Mouse (Mus musculus) limb, embryonic 14.5 days (tissue): ENCODE data around the gene Pgpep1. TPM values are rescaled to one million over a fixed set of nuclear protein-coding genes. Genes with fewer than 3 reads are reported as not detected.

Experiments
- ATAC-seq: fragments of 200-750 bp; cut with Nextera tagmentation; 2 replicates; pipeline ENCODE4 v1.8.0; 2017; ENCODE audit warnings: low read depth, moderate number of reproducible peaks, moderate TSS enrichment; ENCODE audit not compliant: low FRiP score
- DNase-seq: peaks from one replicate; pipeline ENCODE4 v3.0.0-alpha.2; 2015; ENCODE audit warnings: low spot score
- H3K27ac ChIP-seq: fragments of 300-500 bp; sonication (generic); replicated peaks from 2 replicates; pipeline ENCODE4 v1.5.1; 2014; ENCODE audit warnings: low read depth, mild to moderate bottlenecking, low read length, moderate library complexity, mixed read lengths
- H3K27me3 ChIP-seq: fragments of 300-500 bp; sonication (generic); 2 replicates; pipeline ENCODE4 v1.6.1; 2014; ENCODE audit warnings: low read length, mixed read lengths; ENCODE audit not compliant: control insufficient read depth, insufficient read depth
- H3K36me3 ChIP-seq: fragments of 300-500 bp; sonication (generic); 2 replicates; pipeline ENCODE4 v1.6.1; 2014; ENCODE audit warnings: mild to moderate bottlenecking, low read length, moderate library complexity, mixed read lengths; ENCODE audit not compliant: control insufficient read depth, insufficient read depth
- H3K4me1 ChIP-seq: fragments of 300-500 bp; sonication (generic); 2 replicates; pipeline ENCODE4 v1.6.1; 2014; ENCODE audit warnings: antibody characterized with exemption, low read length, mixed read lengths; ENCODE audit not compliant: control insufficient read depth, insufficient read depth
- H3K4me2 ChIP-seq: fragments of 300-500 bp; sonication (generic); replicated peaks from 2 replicates; pipeline ENCODE4 v1.6.1; 2014; ENCODE audit warnings: low read depth, mild to moderate bottlenecking, low read length, moderate library complexity; ENCODE audit not compliant: severe bottlenecking
- H3K4me3 ChIP-seq: fragments of 300-500 bp; sonication (generic); replicated peaks from 2 replicates; pipeline ENCODE4 v1.5.1; 2014; ENCODE audit warnings: low read length
- H3K9ac ChIP-seq: fragments of 300-500 bp; sonication (generic); 2 replicates; pipeline ENCODE4 v1.6.1; 2014; ENCODE audit warnings: mild to moderate bottlenecking, low read depth, low read length, moderate library complexity; ENCODE audit not compliant: severe bottlenecking
- H3K9me3 ChIP-seq: fragments of 300-500 bp; sonication (generic); 2 replicates; pipeline ENCODE4 v1.6.1; 2016; ENCODE audit warnings: low read length; ENCODE audit not compliant: control insufficient read depth
- POLR2A ChIP-seq: fragments of 200-500 bp; IDR thresholded peaks from 2 replicates; pipeline ENCODE4 v1.8.0; 2012; ENCODE audit warnings: inconsistent platforms, mild to moderate bottlenecking, moderate library complexity, borderline replicate concordance; ENCODE audit not compliant: insufficient read depth, insufficient read length; ENCODE audit errors: extremely low read depth
- WGBS: fragments of 180-500 bp; shearing (Covaris S2); extraction: QIAGEN DNeasy Blood & Tissue Kit; methylation state at CpG from one replicate; pipeline ENCODE4 v1.1.7; 2014; 5-methylcytosine and 5-hydroxymethylcytosine counted together
- polyA plus RNA-seq, 2 experiments: library from polyadenylated mRNA; depleted of rRNA in 1 of 2; stranded (reverse) in 1 of 2; unstranded in 1 of 2; fragments of >200 nt; fragmentation: Nextera tagmentation in 1 of 2; extraction: Ambion mirVana in 1 of 2; gene quantifications; 2 replicates each; pipeline versions ENCODE4 v1.2.1 to v1.2.3; 2012 to 2014

Gene Pgpep1
- polyA plus RNA-seq, 2 experiments = 47.6 to 64.1 TPM

GRCm38 (mm10) chr8:70627041-70627440 lies 33.1 kb downstream of the Pgpep1 start:
- WGBS = 84% methylated on average over 5 of the region's 5 CpGs
- Histone ChIP-seq H3K27me3 (peaks cover 6% of the 10 kb centered on the region; the same call in 1 of the 2 replicates), H3K4me2 (no peak overlapping the region), H3K4me1 (peaks cover 15% of the 10 kb centered on the region), H3K4me3 (no peak overlapping the region), H3K9me3 (no peaks in the 10 kb centered on the region), H3K36me3 (no peaks in the 10 kb centered on the region), H3K27ac (no peak overlapping the region), H3K9ac (no peak overlapping the region)
- TF ChIP-seq POLR2A = no peak
- DNase-seq (no peak), ATAC-seq (no peak)

DNA sequence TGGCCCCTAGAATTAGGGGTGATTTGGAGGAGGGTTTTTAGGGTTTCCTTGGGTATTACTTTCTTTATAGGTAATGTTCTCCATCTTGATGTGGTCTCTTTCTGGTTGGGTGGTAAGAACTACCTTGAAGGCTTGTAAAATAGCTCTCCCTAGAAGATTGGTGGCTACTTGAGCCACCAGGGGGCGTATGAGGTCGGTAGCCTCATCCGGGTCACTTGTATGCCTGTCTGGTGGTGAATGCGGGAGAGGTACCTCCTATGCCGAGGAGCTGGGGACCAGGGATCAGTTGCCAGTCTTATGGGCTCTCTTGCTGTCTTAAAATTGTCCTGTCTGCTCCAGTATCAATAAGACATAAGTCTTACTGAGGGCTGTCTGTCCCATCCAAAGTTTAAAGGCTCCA lies 35.1 kb downstream of the Pgpep1 start:
- Histone ChIP-seq H3K4me1 (peaks cover 9% of the 10 kb centered on the region; the same call in 1 of the 2 replicates), H3K27ac (no peak overlapping the region; the same call in 1 of the 2 replicates), H3K9me3 (no peaks in the 10 kb centered on the region), H3K4me2 (peak overlapping the region; percentile 23; the same call in 1 of the 2 replicates), H3K9ac (no peak overlapping the region), H3K36me3 (no peaks in the 10 kb centered on the region), H3K4me3 (no peak overlapping the region), H3K27me3 (no peaks in the 10 kb centered on the region)
- WGBS = 7% methylated on average over 5 of the region's 5 CpGs
- ATAC-seq = no peak; the same call in 1 of the 2 replicates
- DNase-seq = peak; percentile 56
- TF ChIP-seq POLR2A = no peak

- Histone ChIP-seq H3K27me3 (no peaks in the 10 kb centered on the region), H3K4me1 (0 out of 2 replicates have a peak, but pooled peaks cover 6% of the 10 kb centered on the region), H3K36me3 (no peaks in the 10 kb centered on the region), H3K27ac (no peak overlapping the region), H3K9me3 (no peaks in the 10 kb centered on the region), H3K4me3 (no peak overlapping the region), H3K9ac (no peak overlapping the region), H3K4me2 (no peak overlapping the region)
- no peak for DNase-seq
- ATAC-seq = no peak
- no peak for TF ChIP-seq POLR2A
- WGBS = 52% methylated on average over 3 of the region's 3 CpGs
Measured at GRCm38 (mm10) chr8:70622220-70622619, 38.0 kb downstream of the Pgpep1 start.

GRCm38 (mm10) chr8:70618888-70619334 lies 41.3 kb downstream of the Pgpep1 start:
- no peak for DNase-seq
- Histone ChIP-seq H3K9me3 (no peaks in the 10 kb centered on the region), H3K27me3 (no peaks in the 10 kb centered on the region), H3K4me3 (no peak overlapping the region), H3K9ac (no peak overlapping the region), H3K27ac (no peak overlapping the region), H3K4me1 (no peaks in the 10 kb centered on the region), H3K36me3 (no peaks in the 10 kb centered on the region), H3K4me2 (no peak overlapping the region)
- peak; percentile 38; the same call in 1 of the 2 replicates for ATAC-seq
- WGBS = 47% methylated on average over 9 of the region's 9 CpGs
- TF ChIP-seq POLR2A = no peak

DNA sequence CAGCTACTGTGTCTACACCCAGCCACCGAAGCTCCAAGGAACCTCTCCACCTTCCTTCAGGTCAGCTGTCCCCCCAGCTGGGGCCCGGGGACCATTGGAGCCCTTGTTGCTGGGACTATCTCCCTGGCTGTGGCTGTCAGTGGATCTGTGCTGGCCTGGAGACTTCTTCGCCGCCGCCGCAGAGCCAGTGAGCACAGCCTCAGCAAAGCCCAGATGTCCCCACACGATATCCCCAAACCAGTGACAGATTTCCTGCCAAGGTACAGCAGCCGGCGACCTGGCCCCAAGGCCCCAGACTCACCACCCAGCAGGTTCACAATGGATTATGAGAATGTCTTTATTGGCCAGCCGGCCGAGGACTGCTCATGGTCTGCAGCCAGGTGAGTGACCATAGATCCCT lies 42.2 kb downstream of the Pgpep1 start:
- Histone ChIP-seq H3K4me2 (no peak overlapping the region), H3K27ac (no peak overlapping the region), H3K27me3 (no peaks in the 10 kb centered on the region), H3K4me3 (no peak overlapping the region), H3K9me3 (no peaks in the 10 kb centered on the region), H3K36me3 (no peaks in the 10 kb centered on the region), H3K9ac (no peak overlapping the region), H3K4me1 (no peaks in the 10 kb centered on the region)
- DNase-seq = no peak
- TF ChIP-seq POLR2A = no peak
- ATAC-seq = no peak
- WGBS = 72% methylated on average over 11 of the region's 11 CpGs
